Mouse (Mus musculus) embryonic facial prominence, embryonic 15.5 days (tissue): ENCODE data around the gene Ablim1. TPM values are rescaled to one million over a fixed set of nuclear protein-coding genes. Genes with fewer than 3 reads are reported as not detected.
A peak's percentile ranks its signal among the peaks of the same experiment; 100 is the strongest.

Experiments used
- ATAC-seq: fragments of 200-750 bp; cut with Nextera tagmentation; 2 replicates; pipeline ENCODE4 v1.8.0; 2017; ENCODE audit warnings: low read depth, moderate TSS enrichment; ENCODE audit not compliant: insufficient number of reproducible peaks, low FRiP score, low TSS enrichment
- H3K27ac ChIP-seq: fragments of 300-500 bp; sonication (generic); replicated peaks from 2 replicates; pipeline ENCODE4 v1.5.1; 2015; ENCODE audit warnings: mild to moderate bottlenecking, inconsistent platforms
- H3K27me3 ChIP-seq: fragments of 300-500 bp; sonication (generic); 2 replicates; pipeline ENCODE4 v1.6.1; 2015; ENCODE audit warnings: inconsistent platforms
- H3K36me3 ChIP-seq: fragments of 300-500 bp; sonication (generic); 2 replicates; pipeline ENCODE4 v1.6.1; 2015; ENCODE audit warnings: mild to moderate bottlenecking, inconsistent platforms
- H3K4me1 ChIP-seq: fragments of 300-500 bp; sonication (generic); 2 replicates; pipeline ENCODE4 v1.6.1; 2015; ENCODE audit warnings: inconsistent platforms
- H3K4me2 ChIP-seq: fragments of 300-500 bp; sonication (generic); replicated peaks from 2 replicates; pipeline ENCODE4 v1.6.1; 2015; ENCODE audit warnings: mild to moderate bottlenecking, inconsistent platforms
- H3K4me3 ChIP-seq: fragments of 300-500 bp; sonication (generic); replicated peaks from 2 replicates; pipeline ENCODE4 v1.5.1; 2015; ENCODE audit warnings: mild to moderate bottlenecking, inconsistent platforms
- H3K9ac ChIP-seq: fragments of 300-500 bp; sonication (generic); 2 replicates; pipeline ENCODE4 v1.6.1; 2015; ENCODE audit warnings: inconsistent platforms
- H3K9me3 ChIP-seq: fragments of 300-500 bp; sonication (generic); replicated peaks from 2 replicates; pipeline ENCODE4 v1.6.1; 2016; ENCODE audit warnings: inconsistent platforms
- WGBS: fragments of 180-500 bp; shearing (Covaris S2); methylation state at CpG from one replicate; pipeline ENCODE4 v1.1.7; 2015; 5-methylcytosine and 5-hydroxymethylcytosine counted together
- polyA plus RNA-seq: library from polyadenylated mRNA; unstranded; fragments of >200 nt; fragmentation: Nextera tagmentation; extraction: Ambion mirVana; gene quantifications from 2 replicates; pipeline ENCODE4 v1.2.1, GENCODE M21; 2015

The Ablim1 gene
- polyA plus RNA-seq, 1 experiment from 2014 or later = 71.3 TPM

- H3K27me3 ChIP-seq = no peaks in the 10 kb centered on the region
- WGBS = 38% methylated on average over 10 of the region's 10 CpGs
- H3K4me1 ChIP-seq = peaks cover 46% of the 10 kb centered on the region
- H3K9ac ChIP-seq = no peak overlapping the region
- peak overlapping the region; percentile 71 for H3K27ac ChIP-seq
- peak; percentile 26; the same call in 1 of the 2 replicates for ATAC-seq
- H3K4me3 ChIP-seq = no peak overlapping the region
- no peak overlapping the region for H3K4me2 ChIP-seq
- no peaks in the 10 kb centered on the region for H3K36me3 ChIP-seq
- H3K9me3 ChIP-seq = no peaks in the 10 kb centered on the region
These were observed 235.7 kb downstream of the Ablim1 start for GRCm38 (mm10) chr19:57078867-57079605.

GRCm38 (mm10) chr19:57077826-57078699 lies 236.7 kb downstream of the Ablim1 start:
- peak; percentile 34 for ATAC-seq
- H3K4me3 ChIP-seq = no peak overlapping the region
- 28% methylated on average over 13 of the region's 13 CpGs for WGBS
- no peaks in the 10 kb centered on the region for H3K9me3 ChIP-seq
- peaks cover 45% of the 10 kb centered on the region for H3K4me1 ChIP-seq
- H3K9ac ChIP-seq = no peak overlapping the region
- H3K4me2 ChIP-seq = no peak overlapping the region
- H3K27ac ChIP-seq = peak overlapping the region; percentile 71
- H3K36me3 ChIP-seq = no peaks in the 10 kb centered on the region
- no peaks in the 10 kb centered on the region for H3K27me3 ChIP-seq

DNA sequence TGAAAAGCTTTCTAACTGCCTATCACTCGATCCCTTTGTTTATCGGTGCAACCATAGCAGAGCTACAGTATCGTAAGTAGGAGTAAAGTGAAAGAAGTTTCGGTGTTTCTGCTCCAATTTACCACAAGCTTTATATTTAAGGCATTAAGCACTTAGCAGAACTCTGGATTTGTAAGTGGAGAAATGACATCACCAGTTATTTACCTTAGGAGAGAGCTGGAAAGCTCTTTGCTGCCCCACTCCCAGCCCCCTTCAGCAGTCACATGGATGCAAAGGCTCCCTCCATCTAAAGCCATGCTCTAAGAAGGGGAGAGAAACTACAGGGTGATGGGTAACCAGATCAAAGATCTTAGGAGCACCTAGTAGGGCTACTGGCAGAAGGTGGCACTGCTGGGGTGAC lies 241.3 kb downstream of the Ablim1 start:
- no peak for ATAC-seq
- no peak overlapping the region for H3K9ac ChIP-seq
- no peaks in the 10 kb centered on the region for H3K36me3 ChIP-seq
- H3K4me1 ChIP-seq = peaks cover 29% of the 10 kb centered on the region
- H3K9me3 ChIP-seq = no peaks in the 10 kb centered on the region
- no peak overlapping the region for H3K27ac ChIP-seq
- WGBS = 84% methylated on average over 4 of the region's 4 CpGs
- H3K4me3 ChIP-seq = no peak overlapping the region
- H3K27me3 ChIP-seq = no peaks in the 10 kb centered on the region
- no peak overlapping the region for H3K4me2 ChIP-seq

- Histone ChIP-seq H3K27me3 (no peaks in the 10 kb centered on the region), H3K9ac (no peak overlapping the region), H3K36me3 (no peaks in the 10 kb centered on the region), H3K4me3 (no peak overlapping the region), H3K27ac (no peak overlapping the region), H3K9me3 (no peaks in the 10 kb centered on the region), H3K4me1 (peaks cover 22% of the 10 kb centered on the region), H3K4me2 (no peak overlapping the region)
- 67% methylated on average over 3 of the region's 3 CpGs for WGBS
- no peak for ATAC-seq
These were observed 242.0 kb downstream of the Ablim1 start for GRCm38 (mm10) chr19:57072756-57073155.

DNA sequence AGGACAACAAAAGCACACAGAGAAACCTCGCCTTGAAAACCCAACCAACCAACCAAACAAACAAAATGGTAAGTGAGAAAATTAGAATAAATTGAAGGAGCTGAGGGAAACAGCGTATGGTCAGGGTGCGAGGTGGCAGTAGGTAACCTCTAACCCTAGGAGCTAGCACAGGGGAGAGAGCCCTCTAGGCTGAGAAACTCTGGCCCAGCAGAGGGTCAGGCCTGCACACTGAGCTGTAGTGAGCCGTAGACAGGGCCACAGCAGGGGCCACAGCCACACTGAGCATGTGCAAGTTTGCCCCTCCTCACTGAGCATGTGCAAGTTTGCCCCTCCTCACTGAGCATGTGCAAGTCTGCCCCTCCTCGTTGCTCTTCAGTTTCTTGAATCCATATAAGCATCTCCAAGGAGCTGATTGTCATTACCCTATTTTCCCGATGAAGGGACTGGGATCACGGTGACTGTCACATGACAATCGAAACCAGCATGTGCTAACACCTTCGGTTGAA lies 247.6 kb downstream of the Ablim1 start:
- Histone ChIP-seq H3K4me1 (no peaks in the 10 kb centered on the region), H3K4me2 (no peak overlapping the region), H3K27ac (no peak overlapping the region), H3K27me3 (no peaks in the 10 kb centered on the region), H3K36me3 (no peaks in the 10 kb centered on the region), H3K9me3 (no peaks in the 10 kb centered on the region), H3K4me3 (no peak overlapping the region), H3K9ac (no peak overlapping the region)
- ATAC-seq = no peak
- 82% methylated on average over 9 of the region's 9 CpGs for WGBS

DNA sequence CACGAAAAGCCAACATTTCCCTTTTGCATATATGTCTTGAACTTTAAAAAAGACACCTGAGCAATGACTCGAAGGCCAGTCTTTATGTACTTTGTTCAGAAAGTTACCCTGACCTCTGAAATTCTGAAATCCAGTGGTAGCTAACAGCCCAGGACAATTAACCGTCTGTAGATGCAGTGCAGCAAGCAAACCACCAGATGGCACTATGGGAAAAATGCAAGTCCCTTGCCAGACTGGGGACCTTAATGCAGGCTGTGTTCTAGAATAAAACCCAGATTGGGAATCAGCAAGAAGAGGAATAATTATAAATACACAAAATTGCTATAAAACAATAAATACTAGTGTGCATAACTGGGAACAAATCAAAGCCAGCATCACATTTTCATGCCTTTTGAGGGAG lies 248.4 kb downstream of the Ablim1 start:
- no peak overlapping the region for H3K27ac ChIP-seq
- H3K9ac ChIP-seq = no peak overlapping the region
- H3K4me1 ChIP-seq = no peaks in the 10 kb centered on the region
- no peaks in the 10 kb centered on the region for H3K9me3 ChIP-seq
- H3K4me2 ChIP-seq = no peak overlapping the region
- WGBS = 34% methylated on average over 3 of the region's 3 CpGs
- H3K27me3 ChIP-seq = no peaks in the 10 kb centered on the region
- H3K36me3 ChIP-seq = no peaks in the 10 kb centered on the region
- no peak overlapping the region for H3K4me3 ChIP-seq
- ATAC-seq = no peak

DNA sequence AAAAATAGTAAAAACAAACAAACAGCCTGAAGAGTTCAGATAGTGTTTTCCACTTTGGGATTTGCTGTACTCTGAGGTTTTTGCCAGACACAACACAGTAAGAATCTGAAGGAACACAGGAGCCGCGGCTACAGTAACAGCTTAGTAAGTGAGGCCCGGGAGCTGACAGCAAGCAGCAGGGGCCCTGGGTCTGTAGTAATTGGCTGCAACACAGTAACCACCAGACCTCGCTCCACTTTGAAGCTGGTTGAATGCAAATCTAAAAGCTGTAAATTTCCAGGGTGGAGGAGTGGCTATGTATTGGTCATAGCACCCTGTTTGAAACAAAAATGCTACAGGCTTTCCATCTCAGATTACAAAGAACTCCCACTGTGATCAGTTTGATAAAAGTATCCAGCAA lies 252.0 kb downstream of the Ablim1 start:
- 49% methylated on average over 4 of the region's 4 CpGs for WGBS
- Histone ChIP-seq H3K4me1 (no peaks in the 10 kb centered on the region), H3K36me3 (peaks cover 9% of the 10 kb centered on the region), H3K27ac (no peak overlapping the region), H3K9ac (no peak overlapping the region), H3K4me2 (no peak overlapping the region), H3K27me3 (no peaks in the 10 kb centered on the region), H3K4me3 (no peak overlapping the region), H3K9me3 (no peaks in the 10 kb centered on the region)
- ATAC-seq = no peak

DNA sequence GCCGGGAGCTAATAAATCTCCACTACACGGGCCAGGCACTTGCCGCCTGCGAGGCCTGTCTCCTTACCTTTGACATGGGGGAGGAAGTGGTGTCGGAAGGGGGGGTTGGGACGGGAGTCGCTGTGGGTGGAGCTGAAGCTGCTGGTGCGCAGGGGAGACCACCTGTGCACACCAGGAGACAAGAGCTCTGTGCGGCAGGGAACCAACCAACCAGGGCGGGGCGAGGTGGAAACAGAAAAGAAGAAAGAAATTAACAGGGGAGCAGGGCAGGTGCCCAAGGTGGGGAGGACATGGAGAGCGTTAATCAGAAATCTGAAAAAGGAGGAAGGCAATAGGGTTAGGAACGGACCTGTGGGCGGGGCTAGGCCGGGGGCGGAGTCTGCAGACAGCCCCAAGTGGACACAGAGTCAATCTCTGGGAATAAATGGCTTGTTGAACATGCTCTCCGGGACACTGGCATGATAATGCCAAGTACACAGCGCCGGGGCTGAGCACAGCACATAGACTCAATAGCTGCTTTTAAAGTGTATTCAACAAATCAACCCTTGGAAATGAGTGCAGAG lies 255.6 kb downstream of the Ablim1 start:
- Histone ChIP-seq H3K4me3 (no peak overlapping the region), H3K27ac (no peak overlapping the region), H3K4me2 (no peak overlapping the region), H3K9me3 (no peaks in the 10 kb centered on the region), H3K27me3 (no peaks in the 10 kb centered on the region), H3K36me3 (peaks cover 11% of the 10 kb centered on the region), H3K9ac (no peak overlapping the region), H3K4me1 (no peaks in the 10 kb centered on the region)
- WGBS = 53% methylated on average over 19 of the region's 19 CpGs
- ATAC-seq = no peak

GRCm38 (mm10) chr19:57057568-57057967 lies 257.2 kb downstream of the Ablim1 start:
- peaks cover 11% of the 10 kb centered on the region for H3K36me3 ChIP-seq
- WGBS = 97% methylated on average over 2 of the region's 2 CpGs
- H3K4me3 ChIP-seq = no peak overlapping the region
- no peaks in the 10 kb centered on the region for H3K27me3 ChIP-seq
- H3K9ac ChIP-seq = no peak overlapping the region
- no peak for ATAC-seq
- H3K27ac ChIP-seq = no peak overlapping the region
- no peaks in the 10 kb centered on the region for H3K4me1 ChIP-seq
- no peak overlapping the region for H3K4me2 ChIP-seq
- H3K9me3 ChIP-seq = no peaks in the 10 kb centered on the region

DNA sequence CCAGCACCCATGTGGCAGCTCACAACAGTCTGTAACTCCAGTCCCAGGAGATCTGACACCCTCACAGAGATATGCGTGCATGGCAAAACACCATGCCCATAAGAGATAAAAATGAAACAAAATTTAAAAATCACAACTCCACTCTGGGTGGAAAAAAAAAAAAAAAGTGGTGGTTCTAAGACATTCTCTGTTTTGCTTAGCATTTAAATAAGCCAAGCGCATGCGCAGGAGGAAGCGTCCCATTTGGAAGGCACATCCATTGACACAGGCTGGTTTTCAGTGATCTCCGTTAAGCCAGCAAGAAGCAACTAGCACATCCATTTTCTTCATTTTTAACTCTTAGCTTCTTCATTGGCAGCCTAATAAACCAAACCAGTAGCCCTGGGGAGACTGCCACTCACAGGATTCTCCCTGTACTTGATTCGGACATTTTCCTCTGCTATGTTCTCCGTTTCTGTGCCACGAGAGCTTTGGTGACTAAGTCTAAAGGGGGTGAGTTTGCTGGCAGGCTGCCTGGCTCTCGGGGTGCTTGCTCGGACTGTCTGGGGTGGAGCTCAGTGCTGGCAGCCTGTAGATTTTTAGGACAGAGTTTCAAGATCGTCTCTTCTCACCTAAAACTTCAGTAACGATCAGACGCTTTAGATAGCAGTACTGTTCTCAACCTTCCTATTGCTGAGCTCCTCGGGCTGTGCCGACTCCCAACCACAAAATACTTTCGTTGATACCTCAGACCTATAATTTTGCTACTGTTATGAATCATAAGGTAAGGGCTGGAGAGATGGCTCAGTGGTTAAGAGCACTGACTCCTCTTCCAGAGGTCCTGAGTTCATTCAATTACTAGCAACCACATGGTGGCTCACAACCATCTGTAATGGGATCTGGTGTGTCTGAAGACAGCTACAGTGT lies 259.3 kb downstream of the Ablim1 start:
- 70% methylated on average over 16 of the region's 16 CpGs for WGBS
- Histone ChIP-seq H3K4me1 (no peaks in the 10 kb centered on the region), H3K27me3 (no peaks in the 10 kb centered on the region), H3K4me3 (no peak overlapping the region), H3K4me2 (no peak overlapping the region), H3K9ac (no peak overlapping the region), H3K9me3 (no peaks in the 10 kb centered on the region), H3K27ac (no peak overlapping the region), H3K36me3 (peaks cover 11% of the 10 kb centered on the region)
- no peak for ATAC-seq
